Comparison of ENCODE assay signal across 18 mouse cellular contexts in genomic region chr19:47012521-47013130, GRCm38 (mm10). TPM values are rescaled to one million over a fixed set of nuclear protein-coding genes. Genes with fewer than 3 reads are reported as not detected.
A peak's percentile ranks its signal among the peaks of the same experiment; 100 is the strongest.
DNase-seq lines count a peak whose midpoint lies in the region; ATAC-seq lines count a peak whose summit lies in the region.
"Had no signal": no experiment of that assay in that cellular context is flagged by ENCODE, and none has a peak within 500 bp of the region (broad histone marks: within the 10 kb centered on the region; RNA-seq: fewer than 3 reads in every experiment).

No protein-coding gene starts in this region.

- ATAC-seq in hindbrain, embryonic 13.5 days (ENCODE audit: low FRiP score) = no peak
- no peak for ATAC-seq in hindbrain, embryonic 16.5 days
- ATAC-seq in hindbrain, embryonic 15.5 days (ENCODE audit: low FRiP score, low read depth) = no peak
- ATAC-seq: intestine, embryonic 15.5 days; liver, postnatal 0 days had no signal

- peak overlapping the region; percentile 91; the same call in 1 of the 2 replicates for H3K4me3 ChIP-seq in hindbrain, embryonic 13.5 days
- no peak overlapping the region for H3K4me3 ChIP-seq in hindbrain, embryonic 16.5 days (ENCODE audit: low read length)
- no peak overlapping the region for H3K4me3 ChIP-seq in hindbrain, embryonic 15.5 days
- H3K4me3 ChIP-seq: intestine, embryonic 15.5 days; kidney, embryonic 15.5 days; limb, embryonic 13.5 days; stomach, embryonic 15.5 days had no signal

- peak overlapping the region; percentile 98 for H3K27ac ChIP-seq in hindbrain, embryonic 13.5 days
- no peak overlapping the region for H3K27ac ChIP-seq in hindbrain, embryonic 16.5 days (ENCODE audit: low read depth, low read length)
- H3K27ac ChIP-seq in hindbrain, embryonic 15.5 days (replicated peaks) = peak overlapping the region; percentile 97
- H3K27ac ChIP-seq: intestine, embryonic 15.5 days; kidney, embryonic 15.5 days; limb, embryonic 13.5 days; stomach, embryonic 15.5 days had no signal

- H3K4me1 ChIP-seq in hindbrain, embryonic 13.5 days (replicated peaks) = peaks cover 10% of the 10 kb centered on the region
- H3K4me1 ChIP-seq in hindbrain, embryonic 16.5 days (ENCODE audit: control insufficient read depth, insufficient read depth, low read depth, low read length) = peaks cover 4% of the 10 kb centered on the region
- H3K4me1 ChIP-seq in hindbrain, embryonic 15.5 days (replicated peaks) = peaks cover 9% of the 10 kb centered on the region

- peak overlapping the region; percentile 82; the same call in 1 of the 2 replicates for H3K4me2 ChIP-seq in hindbrain, embryonic 13.5 days
- H3K4me2 ChIP-seq in hindbrain, embryonic 16.5 days (ENCODE audit: low read length) = no peak overlapping the region; the same call in 1 of the 2 replicates
- H3K4me2 ChIP-seq in hindbrain, embryonic 15.5 days = peak overlapping the region; percentile 78
- H3K4me2 ChIP-seq: intestine, embryonic 15.5 days; kidney, embryonic 15.5 days; limb, embryonic 13.5 days; stomach, embryonic 15.5 days had no signal

- no peaks in the 10 kb centered on the region for H3K9me3 ChIP-seq in hindbrain, embryonic 13.5 days
- no peaks in the 10 kb centered on the region for H3K9me3 ChIP-seq in hindbrain, embryonic 16.5 days (ENCODE audit: control insufficient read depth, low read length)
- no peaks in the 10 kb centered on the region for H3K9me3 ChIP-seq in hindbrain, embryonic 15.5 days
- H3K9me3 ChIP-seq: intestine, embryonic 15.5 days; kidney, embryonic 15.5 days; limb, embryonic 13.5 days; stomach, embryonic 15.5 days had no signal

- DNase-seq in cerebellum, adult 9-10 months = peak; percentile 63
- no peak for DNase-seq in cerebellum, postnatal 36 days
- DNase-seq in 3134 (ENCODE audit: extremely low read depth, insufficient read length, low spot score) = peak; percentile 20
- DNase-seq in adrenal gland, postnatal 25 days = no peak
- no peak for DNase-seq in urinary bladder, postnatal 36 days (ENCODE audit: low spot score in 2 of 2)
- DNase-seq: adrenal gland, postnatal 36 days; gastrocnemius, postnatal 10 days; heart, postnatal 10 days; liver, postnatal 0 days; lung, postnatal 4 days; thymus, postnatal 14 days had no signal

- no peak overlapping the region for H3K9ac ChIP-seq in hindbrain, embryonic 13.5 days
- H3K9ac ChIP-seq in hindbrain, embryonic 16.5 days (ENCODE audit: low read depth, low read length) = no peak overlapping the region
- no peak overlapping the region for H3K9ac ChIP-seq in hindbrain, embryonic 15.5 days
- H3K9ac ChIP-seq: intestine, embryonic 15.5 days; kidney, embryonic 15.5 days; limb, embryonic 13.5 days; liver, postnatal 0 days; stomach, embryonic 15.5 days had no signal

- H3K36me3 ChIP-seq in hindbrain, embryonic 13.5 days = no peaks in the 10 kb centered on the region
- no peaks in the 10 kb centered on the region for H3K36me3 ChIP-seq in hindbrain, embryonic 16.5 days (ENCODE audit: control insufficient read depth, insufficient read depth, low read length)
- H3K36me3 ChIP-seq in hindbrain, embryonic 15.5 days = no peaks in the 10 kb centered on the region
- H3K36me3 ChIP-seq: intestine, embryonic 15.5 days; kidney, embryonic 15.5 days; limb, embryonic 13.5 days; stomach, embryonic 15.5 days had no signal

- 90% methylated on average over 15 of the region's 15 CpGs for WGBS in hindbrain, embryonic 13.5 days
- 86% methylated on average over 15 of the region's 15 CpGs for WGBS in hindbrain, embryonic 16.5 days
- 91% methylated on average over 15 of the region's 15 CpGs for WGBS in hindbrain, embryonic 15.5 days

- H3K27me3 ChIP-seq in hindbrain, embryonic 13.5 days = peaks cover 29% of the 10 kb centered on the region
- H3K27me3 ChIP-seq in hindbrain, embryonic 16.5 days (replicated peaks; ENCODE audit: control insufficient read depth, insufficient read depth, low read length) = peaks cover 2% of the 10 kb centered on the region
- H3K27me3 ChIP-seq in hindbrain, embryonic 15.5 days = no peaks in the 10 kb centered on the region

RNA-seq across cellular contexts. Expression of gene Ina, which starts 1.9 kb away (rescaled TPM):
- 684 and 706 TPM in 2 replicates for polyA plus RNA-seq in hindbrain, embryonic 13.5 days (2015; fragmentation: Nextera tagmentation; extraction: Ambion mirVana)
- 413 and 454 TPM in 2 replicates for polyA plus RNA-seq in hindbrain, embryonic 16.5 days (2015; fragmentation: Nextera tagmentation; extraction: Ambion mirVana)
- 526 and 612 TPM in 2 replicates for polyA plus RNA-seq in hindbrain, embryonic 15.5 days (2015; fragmentation: Nextera tagmentation; extraction: Ambion mirVana)
- 5.1 and 5.4 TPM in 2 replicates for total RNA-seq in adrenal gland, postnatal 25 days (2021)
- total RNA-seq: heart, postnatal 10 days had no signal
- polyA plus RNA-seq: liver, postnatal 0 days had no signal

RNA-seq across cellular contexts. Expression of gene Nt5c2, which starts 2.3 kb away (rescaled TPM):
- 93.2 and 98.1 TPM in 2 replicates for polyA plus RNA-seq in hindbrain, embryonic 13.5 days (2015; fragmentation: Nextera tagmentation; extraction: Ambion mirVana)
- polyA plus RNA-seq in hindbrain, embryonic 16.5 days (2015; fragmentation: Nextera tagmentation; extraction: Ambion mirVana) = 77.6 and 80.6 TPM in 2 replicates
- 74.1 and 81.2 TPM in 2 replicates for polyA plus RNA-seq in hindbrain, embryonic 15.5 days (2015; fragmentation: Nextera tagmentation; extraction: Ambion mirVana)
- 59.5 and 64.5 TPM in 2 replicates for total RNA-seq in adrenal gland, postnatal 25 days (2021)

RNA-seq across cellular contexts. Expression of gene Pcgf6, which starts 38.1 kb away (rescaled TPM):
- 31.1 and 31.2 TPM in 2 replicates for polyA plus RNA-seq in hindbrain, embryonic 13.5 days (2015; fragmentation: Nextera tagmentation; extraction: Ambion mirVana)
- 26.8 and 30.2 TPM in 2 replicates for polyA plus RNA-seq in hindbrain, embryonic 16.5 days (2015; fragmentation: Nextera tagmentation; extraction: Ambion mirVana)
- polyA plus RNA-seq in hindbrain, embryonic 15.5 days (2015; fragmentation: Nextera tagmentation; extraction: Ambion mirVana) = 29.3 and 33.4 TPM in 2 replicates
- 12.2 and 14.9 TPM in 2 replicates for total RNA-seq in adrenal gland, postnatal 25 days (2021)

RNA-seq across cellular contexts. Expression of gene Taf5, which starts 54.9 kb away (rescaled TPM):
- 6.0 and 6.9 TPM in 2 replicates for polyA plus RNA-seq in hindbrain, embryonic 13.5 days (2015; fragmentation: Nextera tagmentation; extraction: Ambion mirVana)
- 4.4 and 4.9 TPM in 2 replicates for polyA plus RNA-seq in hindbrain, embryonic 16.5 days (2015; fragmentation: Nextera tagmentation; extraction: Ambion mirVana)
- polyA plus RNA-seq in hindbrain, embryonic 15.5 days (2015; fragmentation: Nextera tagmentation; extraction: Ambion mirVana) = 5.8 and 5.9 TPM in 2 replicates
- total RNA-seq in adrenal gland, postnatal 25 days (2021) = 4.4 and 5.3 TPM in 2 replicates

Comparison
In these comparisons a context has a peak if more than half of its experiments do, and no peak if none do; other contexts are left out.
1. DNase-seq: peak in cerebellum, adult 9-10 months (single experiment) and 3134 (single experiment); none in cerebellum, postnatal 36 days (0 of 2), adrenal gland, postnatal 25 days (single experiment) and urinary bladder, postnatal 36 days (0 of 2).